Mouse (Mus musculus): ENCODE results near the gene Acsbg1. TPM values are rescaled to one million over a fixed set of nuclear protein-coding genes. Genes with fewer than 3 reads are reported as not detected.

Acsbg1 gene
- total RNA-seq, 2 experiments from 2014 or later, result 0.36 to 0.66 TPM

DNA sequence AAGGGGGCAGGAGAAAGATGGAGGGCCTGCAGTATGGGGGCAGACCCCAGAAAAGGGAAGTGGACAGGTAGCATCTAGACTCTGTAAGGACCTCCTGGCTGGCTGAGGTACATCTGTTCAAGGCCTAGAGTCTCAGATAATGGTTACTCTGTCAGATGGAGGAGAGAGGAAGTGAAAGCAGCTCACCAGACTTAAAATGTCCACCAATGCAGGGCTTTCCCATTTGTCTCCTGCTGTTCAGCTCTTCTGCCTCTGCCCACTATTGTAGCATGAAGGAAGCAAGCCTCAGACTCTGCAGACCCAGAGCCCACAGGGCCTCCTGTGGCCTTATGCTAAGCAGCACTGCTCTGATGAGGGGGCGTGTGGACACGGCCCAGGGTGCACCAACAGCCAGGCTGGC is 106.6 kb downstream of the Acsbg1 start:
- no peak for DNase-seq (ENCODE audit: low spot score in 2 of 2)

Small RNAs within 50 kb of the gene (microRNA-seq; reads per million reads assigned to microRNA genes)
- not detected for gene Mir5710

Other genes starting within 250 kb of the Acsbg1 start
- gene Dmxl2, start 160.2 kb downstream of the Acsbg1 start, total RNA-seq (2021), result 1 to 10 TPM; 7.1 to 8.7 TPM
- gene Sh2d7, start 122.9 kb downstream of the Acsbg1 start, total RNA-seq (2021), result not detected
- gene Cib2, start 101.7 kb downstream of the Acsbg1 start, total RNA-seq (2021), result 10 to 100 TPM; 18.5 to 24.5 TPM
- 100 to 1,000 TPM; 254 to 292 TPM for gene Idh3a, start 75.5 kb downstream of the Acsbg1 start, total RNA-seq (2021)
- 10 to 100 TPM; 38.7 to 49.3 TPM for gene Dnaja4, start 37.0 kb upstream of the Acsbg1 start, total RNA-seq (2021)
- 10 to 100 TPM; 44.2 to 45.1 TPM for gene Wdr61, start 72.6 kb upstream of the Acsbg1 start, total RNA-seq (2021)
- 10 to 100 TPM; 17.0 to 18.4 TPM for gene Crabp1, start 102.9 kb upstream of the Acsbg1 start, total RNA-seq (2021)
- gene Ireb2, start 201.9 kb upstream of the Acsbg1 start, total RNA-seq (2021), result 10 to 100 TPM; 40.5 to 43.5 TPM